Mouse (Mus musculus) kidney, postnatal 4 days (tissue): ENCODE data around the gene Zfp36l1.
A peak's percentile ranks its signal among the peaks of the same experiment; 100 is the strongest.

ENCODE experiments used
- DNase-seq, 2 experiments: peaks; one replicate each; pipeline ENCODE4 v3.0.0; 2021; ENCODE audit warnings: mixed read lengths in 2 of 2

The Zfp36l1 gene

DNA sequence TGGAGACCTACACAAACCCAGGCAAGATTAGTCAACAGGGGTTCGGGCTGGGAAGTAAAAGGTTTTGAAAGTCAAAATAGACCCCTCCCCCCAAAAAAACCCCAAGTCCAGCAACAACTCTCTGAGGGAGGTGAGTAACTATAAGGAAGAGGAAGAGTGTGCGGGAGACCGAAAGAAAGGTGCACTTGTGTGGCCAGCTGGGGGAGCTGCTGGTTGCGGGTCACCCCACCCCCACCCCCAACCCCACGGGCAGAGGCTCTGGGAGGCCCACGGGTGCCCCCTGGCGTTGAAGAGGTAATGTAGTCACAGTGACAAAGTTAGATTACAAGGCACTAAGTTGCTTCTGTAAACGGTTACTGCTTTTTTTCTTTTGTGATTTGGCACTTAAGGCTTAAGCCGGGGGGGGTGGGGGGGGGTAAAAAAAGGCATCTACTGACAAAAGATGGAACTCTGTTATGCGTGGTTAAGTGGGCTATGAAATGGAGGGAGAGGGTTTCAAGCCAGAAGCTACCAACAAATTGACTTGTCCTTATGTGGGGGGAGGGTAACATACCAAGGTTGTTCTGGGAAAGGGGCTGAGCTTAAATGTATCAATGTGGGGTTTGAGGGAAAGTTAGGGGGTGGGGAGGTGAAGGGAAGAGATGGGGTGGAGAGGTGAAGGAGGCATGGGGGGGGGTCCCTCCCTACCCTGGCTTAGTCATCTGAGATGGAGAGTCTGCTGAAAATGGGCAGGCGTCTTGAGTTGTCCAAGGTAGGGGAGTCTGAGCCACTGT, 3.7 kb downstream of the Zfp36l1 start:
- peak; percentile 89 to 93 for DNase-seq

GRCm38 (mm10) chr12:80106896-80107667, 5.7 kb downstream of the Zfp36l1 start:
- DNase-seq, result peak in 1 of 2 experiments; percentile 43

DNA sequence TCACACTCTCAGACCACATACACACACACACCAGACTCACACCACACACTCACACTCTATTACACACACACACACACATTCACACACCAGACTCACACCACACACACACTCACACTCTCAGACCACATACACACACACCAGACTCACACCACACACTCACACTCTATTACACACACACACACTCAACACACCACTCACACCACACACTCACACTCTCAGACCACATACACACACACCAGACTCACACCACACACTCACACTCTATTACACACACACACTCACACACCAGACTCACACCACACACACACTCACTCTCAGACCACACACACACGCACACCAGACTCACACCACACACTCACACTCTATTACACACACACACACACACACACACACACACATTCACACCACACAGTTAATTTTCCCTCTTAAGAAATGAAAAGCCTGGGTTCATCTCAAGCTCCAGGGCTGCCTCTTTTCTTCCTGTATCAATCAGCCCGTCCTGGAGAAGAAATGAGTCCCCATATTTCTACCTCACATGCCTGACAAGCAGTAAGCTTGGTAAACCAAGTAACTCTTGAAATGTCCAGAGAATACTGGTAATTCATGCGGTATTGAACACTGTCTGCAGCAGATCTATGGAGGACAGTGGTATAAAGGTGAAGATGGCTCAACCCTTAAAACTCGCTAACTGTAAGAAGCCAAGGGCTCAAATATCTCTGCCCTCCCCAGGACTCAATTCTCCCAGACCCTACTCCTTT, 6.5 kb downstream of the Zfp36l1 start:
- DNase-seq, result no peak

GRCm38 (mm10) chr12:80103521-80103973, 9.3 kb downstream of the Zfp36l1 start:
- DNase-seq, result peak; percentile 81 to 89

GRCm38 (mm10) chr12:80103089-80103488, 9.7 kb downstream of the Zfp36l1 start:
- no peak for DNase-seq

GRCm38 (mm10) chr12:80098825-80099224, 14.0 kb downstream of the Zfp36l1 start:
- DNase-seq, result no peak

- no peak for DNase-seq
Measured at GRCm38 (mm10) chr12:80096734-80097133, 16.1 kb downstream of the Zfp36l1 start.

DNA sequence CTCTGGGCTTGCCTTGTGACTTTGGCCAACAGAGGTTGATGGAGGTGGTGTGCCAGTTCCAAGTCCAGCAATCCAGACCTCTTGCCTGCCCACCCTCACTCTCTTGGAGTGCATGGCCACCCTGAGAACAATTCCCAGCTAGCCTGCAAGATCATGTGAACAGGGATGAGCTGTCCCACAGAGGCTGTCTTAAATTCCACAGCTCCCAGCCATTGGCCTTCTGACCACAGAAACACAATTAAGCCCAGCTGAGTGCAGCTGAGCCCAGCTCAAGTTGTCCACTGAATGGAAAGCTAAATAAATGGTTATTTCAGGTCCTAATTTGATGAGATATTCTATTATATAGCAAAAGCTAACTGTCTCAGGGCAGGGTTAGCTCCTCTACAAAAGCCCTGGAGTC, 20.0 kb downstream of the Zfp36l1 start:
- peak in 1 of 2 experiments; percentile 40 for DNase-seq

DNA sequence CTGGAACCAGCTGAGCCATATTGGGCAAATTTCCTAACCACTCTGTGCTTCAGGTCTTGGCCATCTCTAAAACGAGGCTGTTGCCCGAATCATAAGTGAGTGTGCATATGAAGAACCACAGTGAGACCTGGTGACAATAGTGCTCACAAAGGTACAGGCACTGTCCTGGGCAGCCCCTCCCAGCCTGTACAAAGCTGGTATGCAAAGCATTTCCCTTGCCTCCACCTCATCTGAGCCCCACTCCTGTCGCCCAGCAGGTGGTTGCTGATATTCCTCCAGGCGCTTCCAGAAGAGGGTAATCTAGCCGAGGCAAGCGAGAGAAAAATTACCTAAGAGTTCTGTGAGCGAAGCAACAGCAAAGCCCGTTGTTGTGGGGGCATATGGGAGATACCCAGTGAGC, 21.7 kb downstream of the Zfp36l1 start:
- DNase-seq, result no peak

- peak in 1 of 2 experiments; percentile 47 for DNase-seq
Measured at GRCm38 (mm10) chr12:80090529-80090928, 22.3 kb downstream of the Zfp36l1 start.

- no peak for DNase-seq
Measured at GRCm38 (mm10) chr12:80088143-80088542, 24.7 kb downstream of the Zfp36l1 start.

DNA sequence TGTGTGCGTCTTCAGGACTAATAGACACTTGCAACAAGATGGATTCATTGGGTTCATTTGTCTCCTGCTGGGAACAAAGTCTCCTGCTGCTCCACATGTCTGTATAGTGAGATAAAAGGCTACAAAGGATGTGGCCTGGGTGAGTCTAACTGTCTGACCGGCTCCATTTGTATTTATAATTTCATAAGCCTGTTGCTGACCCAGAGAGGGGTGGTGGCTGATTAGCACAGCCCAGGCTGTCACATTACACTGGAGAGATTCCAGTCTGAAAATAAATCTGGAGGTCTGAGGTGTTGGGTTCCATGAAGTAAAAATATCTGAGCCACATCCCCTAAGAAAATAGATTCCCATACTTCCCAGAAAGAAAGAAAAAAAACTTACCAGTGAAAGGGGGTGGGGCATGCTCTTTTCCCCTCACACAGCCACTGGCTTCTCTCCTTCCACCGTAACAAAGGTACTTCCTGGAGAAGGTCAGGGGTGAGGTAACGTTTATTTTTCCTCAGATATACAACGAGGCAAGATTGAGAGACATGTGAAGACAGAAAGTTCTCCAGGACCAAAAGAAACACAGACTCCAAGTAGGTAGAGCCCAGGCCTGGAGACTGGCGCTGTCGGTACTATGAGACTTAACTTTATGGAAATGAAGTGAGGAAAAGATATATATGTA, 28.2 kb downstream of the Zfp36l1 start:
- no peak for DNase-seq

DNA sequence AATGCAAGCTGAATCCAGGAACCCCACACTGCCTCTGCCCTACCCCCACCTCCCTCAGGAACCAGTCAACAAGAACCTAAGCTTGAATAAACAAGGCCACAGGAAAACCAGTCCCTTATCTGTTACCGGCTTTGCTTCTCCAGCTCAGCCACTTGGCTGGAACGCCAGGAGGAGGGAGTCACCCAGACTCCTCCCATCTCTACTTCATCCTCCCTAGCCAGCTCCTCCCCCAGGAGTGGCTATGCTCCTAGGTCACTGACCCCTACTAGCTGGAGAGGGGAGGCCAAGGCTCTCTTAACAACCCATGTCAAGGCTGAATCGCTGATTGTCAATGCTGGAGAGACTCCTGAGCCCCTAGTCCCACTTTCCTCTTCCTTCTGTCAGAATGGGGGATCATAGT, 28.9 kb downstream of the Zfp36l1 start:
- DNase-seq, result peak; percentile 74 to 83

GRCm38 (mm10) chr12:80083133-80083821, 29.5 kb downstream of the Zfp36l1 start:
- DNase-seq, result no peak

- DNase-seq, result no peak
Measured at GRCm38 (mm10) chr12:80082730-80083129, 30.1 kb downstream of the Zfp36l1 start.

GRCm38 (mm10) chr12:80081440-80081839, 31.4 kb downstream of the Zfp36l1 start:
- DNase-seq, result no peak

- no peak for DNase-seq
Measured at GRCm38 (mm10) chr12:80079937-80080336, 32.9 kb downstream of the Zfp36l1 start.

DNA sequence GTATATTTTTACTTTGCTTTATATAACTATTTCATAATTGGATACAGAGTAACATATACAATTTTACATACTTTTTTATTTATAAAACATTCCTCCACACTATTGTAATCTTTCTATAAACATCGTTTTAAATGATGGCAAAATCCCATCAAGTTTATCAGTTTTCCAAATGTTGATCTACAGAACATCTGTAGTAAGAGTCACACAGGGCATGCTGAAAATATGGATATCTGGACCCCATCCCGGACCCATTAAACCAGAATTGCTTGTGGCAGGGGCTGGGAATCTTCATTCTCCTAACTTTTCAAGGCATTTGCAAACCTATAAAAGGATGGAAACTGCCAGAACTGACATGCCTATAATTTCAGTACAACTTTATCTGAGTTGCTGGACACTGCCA, 38.5 kb downstream of the Zfp36l1 start:
- no peak for DNase-seq

DNA sequence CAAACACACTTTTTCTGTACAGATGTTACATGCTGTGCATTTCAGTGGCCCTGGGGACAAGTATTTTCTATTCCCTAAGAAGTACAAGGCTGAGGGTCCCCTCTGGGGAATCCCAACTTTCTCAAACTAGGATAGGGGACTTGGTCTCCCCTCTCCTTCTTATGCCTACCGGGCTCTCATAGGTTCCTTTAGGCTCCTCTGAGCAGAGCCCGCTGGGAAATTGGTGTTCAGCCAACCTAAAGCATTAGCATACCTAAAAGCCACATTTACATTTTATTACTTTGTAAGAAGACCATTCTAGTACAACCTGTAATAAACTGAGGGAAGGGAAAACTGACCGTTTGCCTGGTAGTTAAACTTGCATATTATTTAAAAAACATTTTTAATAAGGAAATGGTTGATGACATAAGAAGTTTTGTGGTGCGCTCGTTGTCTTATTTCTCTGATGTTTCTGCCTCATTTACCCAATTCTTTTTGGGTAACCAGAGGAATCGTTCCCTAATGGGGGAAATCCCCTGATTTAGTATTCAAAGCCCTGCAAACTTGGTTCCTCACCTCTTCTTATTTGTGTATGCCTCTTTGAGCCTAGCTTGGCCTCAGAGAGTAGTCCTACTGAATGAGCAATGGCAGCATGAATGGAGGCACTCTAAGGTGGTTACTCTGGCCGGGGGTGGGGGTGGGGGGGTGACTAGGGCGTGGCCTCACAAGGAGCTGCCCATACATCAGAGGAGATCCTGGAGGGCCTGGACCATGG, 42.1 kb downstream of the Zfp36l1 start:
- DNase-seq, result no peak

DNA sequence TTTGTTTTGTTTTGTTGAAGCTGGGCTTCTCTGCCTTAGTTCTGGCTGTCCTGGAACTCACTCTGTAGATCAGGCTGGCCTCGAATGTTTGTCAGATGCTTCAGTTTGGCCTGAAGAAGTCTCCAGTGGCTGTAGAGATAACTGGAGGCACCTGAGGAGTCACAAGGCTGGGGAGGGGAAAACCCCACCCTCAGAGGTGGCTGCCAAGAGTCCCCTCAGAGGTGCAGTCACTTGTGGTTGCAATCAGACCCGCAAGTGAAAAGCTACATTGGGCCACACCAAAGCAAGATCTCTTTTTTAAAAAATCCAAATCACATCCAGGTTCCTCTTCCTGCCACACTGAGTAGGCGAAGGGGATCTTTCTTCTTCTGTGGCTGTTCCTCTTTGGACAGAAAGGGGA, 43.8 kb downstream of the Zfp36l1 start:
- DNase-seq, result no peak

GRCm38 (mm10) chr12:80068016-80068415, 44.8 kb downstream of the Zfp36l1 start:
- DNase-seq, result no peak
